Mouse (Mus musculus): ENCODE results near the gene Ttyh3.
A peak's percentile ranks its signal among the peaks of the same experiment; 100 is the strongest.

Ttyh3 gene

GRCm38 (mm10) chr5:140609511-140610272 is 39.1 kb downstream of the Ttyh3 start:
- DNase-seq (ENCODE audit: low spot score in 2 of 2): no peak

GRCm38 (mm10) chr5:140608634-140609015 is 40.2 kb downstream of the Ttyh3 start:
- no peak for DNase-seq (ENCODE audit: low spot score in 2 of 2)

GRCm38 (mm10) chr5:140607836-140608633 is 40.8 kb downstream of the Ttyh3 start:
- peak in 1 of 2 experiments; percentile 33 for DNase-seq (ENCODE audit: low spot score in 2 of 2)

GRCm38 (mm10) chr5:140607001-140607835 is 41.6 kb downstream of the Ttyh3 start, which contains the start of gene Lfng:
Gene Lfng, plus strand, starts transcription at chr5:140607320.
- peak; percentile 86 to 88 for DNase-seq (ENCODE audit: low spot score in 2 of 2)

- no peak for DNase-seq (ENCODE audit: low spot score in 2 of 2)
Observed at GRCm38 (mm10) chr5:140606386-140606785, 42.4 kb downstream of the Ttyh3 start.

GRCm38 (mm10) chr5:140605228-140605627 is 43.6 kb downstream of the Ttyh3 start:
- no peak for DNase-seq (ENCODE audit: low spot score in 2 of 2)

GRCm38 (mm10) chr5:140604386-140604785 is 44.4 kb downstream of the Ttyh3 start:
- DNase-seq (ENCODE audit: low spot score in 2 of 2): no peak

GRCm38 (mm10) chr5:140602540-140602939 is 46.3 kb downstream of the Ttyh3 start:
- DNase-seq (ENCODE audit: low spot score in 2 of 2): no peak

GRCm38 (mm10) chr5:140601712-140602111 is 47.1 kb downstream of the Ttyh3 start:
- DNase-seq (ENCODE audit: low spot score in 2 of 2): no peak

- DNase-seq (ENCODE audit: low spot score in 2 of 2): no peak
Observed at GRCm38 (mm10) chr5:140599939-140600338, 48.9 kb downstream of the Ttyh3 start.

- DNase-seq (ENCODE audit: low spot score in 2 of 2): no peak
Observed at GRCm38 (mm10) chr5:140597787-140598186, 51.0 kb downstream of the Ttyh3 start.

- DNase-seq (ENCODE audit: low spot score in 2 of 2): peak in 1 of 2 experiments; percentile 31
Observed at GRCm38 (mm10) chr5:140596927-140597588, 51.8 kb downstream of the Ttyh3 start.

GRCm38 (mm10) chr5:140596426-140596825 is 52.4 kb downstream of the Ttyh3 start:
- no peak for DNase-seq (ENCODE audit: low spot score in 2 of 2)

- DNase-seq (ENCODE audit: low spot score in 2 of 2): no peak
Observed at GRCm38 (mm10) chr5:140594846-140595245, 54.0 kb downstream of the Ttyh3 start.

- no peak for DNase-seq (ENCODE audit: low spot score in 2 of 2)
Observed at GRCm38 (mm10) chr5:140589082-140589774, 59.6 kb downstream of the Ttyh3 start.

GRCm38 (mm10) chr5:140583732-140584368 is 65.0 kb downstream of the Ttyh3 start:
- DNase-seq (ENCODE audit: low spot score in 2 of 2): no peak

- no peak for DNase-seq (ENCODE audit: low spot score in 2 of 2)
Observed at GRCm38 (mm10) chr5:140582995-140583731, 65.7 kb downstream of the Ttyh3 start.

- no peak for DNase-seq (ENCODE audit: low spot score in 2 of 2)
Observed at GRCm38 (mm10) chr5:140581569-140581968, 67.3 kb downstream of the Ttyh3 start.

GRCm38 (mm10) chr5:140579771-140580170 is 69.1 kb downstream of the Ttyh3 start:
- no peak for DNase-seq (ENCODE audit: low spot score in 2 of 2)

- no peak for DNase-seq (ENCODE audit: low spot score in 2 of 2)
Observed at GRCm38 (mm10) chr5:140579221-140579620, 69.6 kb downstream of the Ttyh3 start.

All from urinary bladder, adult 18-20 months (tissue).